Mouse (Mus musculus): Measurements from ENCODE around the gene Krtap4-9.
"Not testable (repeated sequence)": the region's sequence is repeated elsewhere in the genome, so short reads cannot be mapped to it uniquely, and the experiment has no call there.

Krtap4-9 gene

GRCm38 (mm10) chr11:99784900-99785299 lies at the start of gene Krtap4-9:
Gene Krtap4-9, plus strand, starts transcription at chr11:99785200.
- DNase-seq: not testable (repeated sequence)

- peak in 1 of 2 experiments; percentile 12 for DNase-seq
Observed at GRCm38 (mm10) chr11:99743985-99744384, 41.0 kb upstream of the Krtap4-9 start.

- no peak for DNase-seq
Observed at GRCm38 (mm10) chr11:99758877-99759276, 26.1 kb upstream of the Krtap4-9 start.

DNA sequence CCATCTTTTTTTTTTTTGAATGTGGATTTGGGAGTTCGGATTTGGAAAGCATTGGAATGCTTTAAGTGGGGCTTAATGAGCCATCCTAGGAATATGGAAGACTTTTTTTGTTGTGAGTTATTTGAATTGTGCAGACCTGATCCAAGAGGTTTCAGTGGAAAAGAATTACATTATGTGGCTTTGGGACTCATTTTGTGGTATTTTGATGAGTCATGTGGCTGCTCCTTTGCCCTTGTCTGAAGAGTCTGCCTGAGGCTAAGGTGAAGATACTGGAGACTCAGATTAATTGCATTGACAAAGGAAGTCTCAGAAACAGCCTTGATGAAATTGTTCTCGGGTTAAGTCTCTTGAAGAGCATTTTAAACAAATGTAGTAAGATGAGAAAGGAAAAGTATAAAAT lies 16.6 kb upstream of the Krtap4-9 start:
- no peak for DNase-seq

GRCm38 (mm10) chr11:99772813-99773212 lies 12.2 kb upstream of the Krtap4-9 start, which contains the start of gene Gm11595:
Gene Gm11595, minus strand, starts transcription at chr11:99772913.
- not testable (repeated sequence) for DNase-seq

GRCm38 (mm10) chr11:99778401-99778800 lies 6.6 kb upstream of the Krtap4-9 start:
- no peak for DNase-seq

- DNase-seq: no peak
Observed at GRCm38 (mm10) chr11:99780604-99781003, 4.4 kb upstream of the Krtap4-9 start, which contains the start of gene Krtap4-8. Gene Krtap4-8, minus strand, starts transcription at chr11:99780704.

DNA sequence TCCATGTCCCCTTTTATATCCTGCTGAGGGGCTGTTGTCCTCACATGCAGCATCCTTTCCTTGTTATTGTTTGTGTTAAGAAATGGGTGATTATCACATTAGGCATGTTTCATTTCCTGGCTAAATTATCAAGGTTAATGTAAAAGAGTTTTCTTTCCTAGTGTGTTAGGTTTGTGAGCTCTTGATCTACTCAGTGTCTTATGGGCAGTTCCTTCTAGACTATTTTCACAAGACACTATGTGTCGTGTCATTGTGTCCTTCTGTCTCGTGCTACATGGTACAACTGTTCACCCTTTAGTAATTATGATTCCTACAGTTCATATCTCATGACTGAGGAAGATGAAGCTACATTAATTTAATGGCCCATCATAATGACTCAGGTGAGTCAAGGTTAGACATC lies 8.4 kb downstream of the Krtap4-9 start, which contains the start of gene Gm11596:
Gm11596 (minus strand) TSS at position 101 of the 400 bp plus-strand sequence.
- no peak for DNase-seq

DNA sequence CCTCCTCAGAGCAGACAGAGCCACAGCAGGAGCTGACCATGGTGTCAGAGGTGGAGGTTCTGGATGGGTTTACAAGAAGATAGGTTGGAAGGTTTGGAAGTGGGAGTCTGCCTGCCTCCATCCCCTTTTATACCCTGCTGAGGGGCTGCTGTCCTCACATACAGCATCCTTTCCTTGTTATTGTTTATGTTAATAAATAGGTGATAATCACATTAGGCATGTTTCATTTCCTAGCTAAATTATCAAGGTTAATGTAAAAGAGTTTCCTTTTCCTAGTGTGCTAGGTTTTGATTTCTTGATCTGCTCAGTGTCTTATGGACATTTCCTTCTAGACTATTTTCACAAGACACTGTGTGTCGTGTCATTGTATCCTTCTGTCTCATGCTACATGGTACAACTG lies 13.8 kb downstream of the Krtap4-9 start, which contains the start of gene Gm11569:
Gm11569 (minus strand) TSS at position 101 of the 400 bp plus-strand sequence.
- not testable (repeated sequence) for DNase-seq

DNA sequence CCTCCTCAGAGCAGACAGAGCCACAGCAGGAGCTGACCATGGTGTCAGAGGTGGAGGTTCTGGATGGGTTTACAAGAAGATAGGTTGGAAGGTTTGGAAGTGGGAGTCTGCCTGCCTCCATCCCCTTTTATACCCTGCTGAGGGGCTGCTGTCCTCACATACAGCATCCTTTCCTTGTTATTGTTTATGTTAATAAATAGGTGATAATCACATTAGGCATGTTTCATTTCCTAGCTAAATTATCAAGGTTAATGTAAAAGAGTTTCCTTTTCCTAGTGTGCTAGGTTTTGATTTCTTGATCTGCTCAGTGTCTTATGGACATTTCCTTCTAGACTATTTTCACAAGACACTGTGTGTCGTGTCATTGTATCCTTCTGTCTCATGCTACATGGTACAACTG lies 19.3 kb downstream of the Krtap4-9 start, which contains the start of gene Gm11554:
Gm11554 (minus strand) TSS at position 101 of the 400 bp plus-strand sequence.
- not testable (repeated sequence) for DNase-seq

- DNase-seq: not testable (repeated sequence)
Observed at GRCm38 (mm10) chr11:99809792-99810191, 24.8 kb downstream of the Krtap4-9 start, which contains the start of gene Krtap4-13. Gene Krtap4-13, minus strand, starts transcription at chr11:99809892.

- not testable (repeated sequence) for DNase-seq
Observed at GRCm38 (mm10) chr11:99815566-99815965, 30.6 kb downstream of the Krtap4-9 start, which contains the start of gene Gm11564. Gene Gm11564, minus strand, starts transcription at chr11:99815666.
